Mouse (Mus musculus): ENCODE results near the gene Capzb. TPM values are rescaled to one million over a fixed set of nuclear protein-coding genes. Genes with fewer than 3 reads are reported as not detected.

The Capzb gene
- polyA plus RNA-seq (2021; fragmentation: Nextera tagmentation): 373 and 408 TPM in 2 replicates
- long read RNA-seq, experiment 1, transcript Capzb-203 (10 exons, 1,702 nt): minor isoform, 99 of 718 reads
- long read RNA-seq, experiment 1, transcript Capzb-204 (9 exons, 1,674 nt): major isoform, 542 of 718 reads
- long read RNA-seq, experiment 1, partial matches to known transcripts: 58 of 718 reads
- long read RNA-seq, experiment 1, other reads (novel, unspliced or antisense): 18 of 718 reads
- long read RNA-seq, experiment 2, transcript Capzb-203 (10 exons, 1,702 nt): minor isoform, 228 of 1,893 reads
- long read RNA-seq, experiment 2, transcript Capzb-204 (9 exons, 1,674 nt): major isoform, 1,594 of 1,893 reads
- long read RNA-seq, experiment 2, partial matches to known transcripts: 41 of 1,893 reads
- long read RNA-seq, experiment 2, other reads (novel, unspliced or antisense): 27 of 1,893 reads

GRCm38 (mm10) chr4:139192499-139193175, at the start of gene Capzb:
TSS of gene Capzb (plus strand) at chr4:139192899.

DNA sequence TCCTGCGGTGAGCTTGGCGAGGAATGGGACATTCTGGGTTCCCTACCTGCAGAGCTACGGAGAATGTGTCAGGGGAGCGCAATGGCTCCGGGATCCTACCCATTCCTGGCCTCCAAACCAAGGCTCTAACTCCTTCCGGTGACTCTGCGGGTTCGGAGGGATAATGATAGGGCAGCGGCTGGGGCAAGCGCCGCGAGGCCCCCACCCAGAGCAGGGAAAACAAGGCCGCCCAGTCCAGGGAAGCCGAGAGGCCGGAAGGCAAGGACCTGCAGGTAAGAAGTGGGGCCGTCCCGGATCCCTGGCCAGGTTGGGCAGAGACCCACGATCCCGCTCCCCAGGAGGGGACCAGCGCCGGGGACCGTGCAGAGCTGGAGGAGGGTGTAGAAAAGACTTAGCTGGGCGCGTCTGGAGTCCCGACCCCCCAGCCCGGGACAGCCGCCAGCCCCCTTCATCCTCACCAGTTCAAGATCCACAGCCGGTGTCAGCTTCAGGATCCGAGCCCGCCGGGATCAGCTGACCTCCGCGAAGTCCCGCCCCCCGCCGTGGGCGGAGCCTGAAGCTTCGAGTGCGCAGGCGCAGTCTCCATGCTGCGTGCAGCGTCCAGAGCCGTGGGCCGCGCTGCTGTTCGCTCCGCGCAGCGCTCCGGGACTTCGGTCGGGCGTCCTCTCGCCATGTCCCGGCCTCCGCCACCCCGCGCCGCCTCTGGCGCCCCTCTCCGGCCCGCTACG, 117.6 kb downstream of the Capzb start, which contains the start of the genes Pqlc2 and Akr7a5:
TSS of gene Pqlc2 (minus strand) at position 538 of the 728 bp plus-strand sequence.
TSS of gene Akr7a5 (plus strand) at position 574 of the 728 bp plus-strand sequence.

Small RNAs within 50 kb of the gene (microRNA-seq; reads per million reads assigned to microRNA genes)
- not detected for gene Gm24245
- gene Gm25732: not detected

Other genes starting within 250 kb of the Capzb start
- gene Rnf186, start 225.8 kb upstream of the Capzb start, polyA plus RNA-seq (2021; fragmentation: Nextera tagmentation): not detected in 2 replicates
- gene Tmco4, start 220.0 kb upstream of the Capzb start, polyA plus RNA-seq (2021; fragmentation: Nextera tagmentation): 1.4 and 3.3 TPM in 2 replicates
- 2.2 and 3.5 TPM in 2 replicates for gene Htr6, start 117.3 kb upstream of the Capzb start, polyA plus RNA-seq (2021; fragmentation: Nextera tagmentation)
- gene Nbl1, start 99.9 kb upstream of the Capzb start, polyA plus RNA-seq (2021; fragmentation: Nextera tagmentation): 51.3 and 62.1 TPM in 2 replicates
- gene Minos1, start 61.8 kb upstream of the Capzb start, polyA plus RNA-seq (2021; fragmentation: Nextera tagmentation): 649 and 693 TPM in 2 replicates
- gene Pqlc2, start 117.8 kb downstream of the Capzb start, polyA plus RNA-seq (2021; fragmentation: Nextera tagmentation): 6.9 and 7.3 TPM in 2 replicates
- 59.9 and 69.9 TPM in 2 replicates for gene Akr7a5, start 117.8 kb downstream of the Capzb start, polyA plus RNA-seq (2021; fragmentation: Nextera tagmentation)
- gene Mrto4, start 159.7 kb downstream of the Capzb start, polyA plus RNA-seq (2021; fragmentation: Nextera tagmentation): 77.9 and 80.6 TPM in 2 replicates
- gene Emc1, start 159.7 kb downstream of the Capzb start, polyA plus RNA-seq (2021; fragmentation: Nextera tagmentation): 39.4 and 42.7 TPM in 2 replicates
- 36.4 and 38.5 TPM in 2 replicates for gene Ubr4, start 159.7 kb downstream of the Capzb start, polyA plus RNA-seq (2021; fragmentation: Nextera tagmentation)